ENCODE assay signal across 21 mouse cellular contexts in the genomic region with DNA sequence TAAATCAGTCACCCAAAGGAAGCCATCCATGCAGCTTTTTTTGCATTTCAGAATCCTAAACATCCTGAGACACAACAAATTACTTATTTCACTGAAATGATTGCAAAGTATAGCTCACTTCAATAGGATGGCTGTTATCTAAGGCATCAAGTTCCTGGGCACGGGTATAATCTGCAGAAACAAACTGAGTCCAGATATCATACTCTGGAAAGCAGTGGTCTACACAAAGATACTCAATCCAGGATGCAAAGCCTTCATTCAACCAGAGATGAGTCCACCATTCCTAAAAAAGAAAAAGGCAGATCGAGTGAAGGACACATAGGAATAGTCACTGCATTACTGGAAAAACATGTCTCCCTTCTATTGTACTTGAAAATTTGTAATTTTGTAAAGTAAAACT. TPM values are rescaled to one million over a fixed set of nuclear protein-coding genes. Genes with fewer than 3 reads are reported as not detected.
DNase-seq lines count a peak whose midpoint lies in the region; ATAC-seq and TF ChIP-seq lines count a peak whose summit lies in the region.
"Had no signal": no experiment of that assay in that cellular context is flagged by ENCODE, and none has a peak within 500 bp of the region (broad histone marks: within the 10 kb centered on the region; RNA-seq: fewer than 3 reads in every experiment).

No protein-coding gene starts in this region.

- peak; percentile 55 for DNase-seq in heart, adult 11 months
- no peak for DNase-seq in heart, adult 9 months (ENCODE audit: low spot score in 2 of 2)
- peak; percentile 3 for DNase-seq in intestine, embryonic 14.5 days (ENCODE audit: low spot score)
- peak; percentile 62 for DNase-seq in midbrain, embryonic 11.5 days (ENCODE audit: low spot score, missing footprints)
- DNase-seq: adrenal gland, adult 2 months; adrenal gland, adult 8-10 months; adrenal gland, postnatal 10 days; adrenal gland, postnatal 14 days; adrenal gland, postnatal 25 days; adrenal gland, postnatal 36 days; B cell, adult 2 months; cerebellum, adult 11 months; cerebellum, adult 11-12 months; cerebellum, adult 18-20 months had no signal

- H3K36me3 ChIP-seq in intestine, embryonic 14.5 days (ENCODE audit: control insufficient read depth, insufficient read depth, low read length), result peaks cover 84% of the 10 kb centered on the region
- peaks cover 50% of the 10 kb centered on the region for H3K36me3 ChIP-seq in intestine, postnatal 0 days (ENCODE audit: control insufficient read depth, insufficient read depth)
- H3K36me3 ChIP-seq in midbrain, embryonic 11.5 days (ENCODE audit: control insufficient read depth, insufficient read depth, low read length), result peaks cover 12% of the 10 kb centered on the region; the same call in 1 of the 2 replicates
- H3K36me3 ChIP-seq in midbrain, embryonic 13.5 days, result peaks cover 59% of the 10 kb centered on the region

- H3K4me3 ChIP-seq in intestine, embryonic 14.5 days (ENCODE audit: low read depth, low read length), result no peak overlapping the region
- no peak overlapping the region for H3K4me3 ChIP-seq in intestine, postnatal 0 days (ENCODE audit: low read depth, low read length)
- H3K4me3 ChIP-seq in midbrain, embryonic 11.5 days (ENCODE audit: low read depth, low read length), result no peak overlapping the region
- H3K4me3 ChIP-seq in midbrain, embryonic 13.5 days (replicated peaks), result no peak overlapping the region

- no peaks in the 10 kb centered on the region for H3K9me3 ChIP-seq in intestine, embryonic 14.5 days (ENCODE audit: control insufficient read depth, low read length)
- no peaks in the 10 kb centered on the region for H3K9me3 ChIP-seq in intestine, postnatal 0 days (ENCODE audit: control insufficient read depth)
- no peaks in the 10 kb centered on the region for H3K9me3 ChIP-seq in midbrain, embryonic 11.5 days (ENCODE audit: control insufficient read depth, low read length)
- no peaks in the 10 kb centered on the region for H3K9me3 ChIP-seq in midbrain, embryonic 13.5 days
- H3K9me3 ChIP-seq: G1E had no signal

- WGBS in intestine, embryonic 14.5 days, result 92% methylated on average over 2 of the region's 2 CpGs
- 84% methylated on average over 2 of the region's 2 CpGs for WGBS in intestine, postnatal 0 days
- 89% methylated on average over 2 of the region's 2 CpGs for WGBS in midbrain, embryonic 11.5 days
- WGBS in midbrain, embryonic 13.5 days, result 98% methylated on average over 2 of the region's 2 CpGs

- TF ChIP-seq CTCF in intestine, postnatal 0 days (IDR thresholded peaks at IDR 0.05; ENCODE audit: low read depth), result no peak

- H3K4me2 ChIP-seq in intestine, embryonic 14.5 days (ENCODE audit: low read length), result no peak overlapping the region
- H3K4me2 ChIP-seq in intestine, postnatal 0 days (replicated peaks; ENCODE audit: low read depth), result no peak overlapping the region
- H3K4me2 ChIP-seq in midbrain, embryonic 11.5 days, result no peak overlapping the region
- no peak overlapping the region for H3K4me2 ChIP-seq in midbrain, embryonic 13.5 days (replicated peaks)

- H3K27me3 ChIP-seq in intestine, embryonic 14.5 days (replicated peaks; ENCODE audit: control insufficient read depth, insufficient read depth, low read length), result no peaks in the 10 kb centered on the region
- H3K27me3 ChIP-seq in intestine, postnatal 0 days (replicated peaks; ENCODE audit: control insufficient read depth, insufficient read depth, low read length), result no peaks in the 10 kb centered on the region
- no peaks in the 10 kb centered on the region for H3K27me3 ChIP-seq in midbrain, embryonic 11.5 days (ENCODE audit: control insufficient read depth, insufficient read depth, low read length)
- no peaks in the 10 kb centered on the region for H3K27me3 ChIP-seq in midbrain, embryonic 13.5 days
- H3K27me3 ChIP-seq: CH12.LX, Patski had no signal

- H3K27ac ChIP-seq in intestine, embryonic 14.5 days (ENCODE audit: low read depth), result no peak overlapping the region
- H3K27ac ChIP-seq in intestine, postnatal 0 days (ENCODE audit: low read depth, low read length), result no peak overlapping the region
- no peak overlapping the region for H3K27ac ChIP-seq in midbrain, embryonic 11.5 days (ENCODE audit: low read depth, low read length)
- H3K27ac ChIP-seq in midbrain, embryonic 13.5 days, result no peak overlapping the region

- no peak for ATAC-seq in intestine, embryonic 14.5 days (replicated peaks; ENCODE audit: low FRiP score, low TSS enrichment, low read depth)
- no peak for ATAC-seq in intestine, postnatal 0 days
- no peak for ATAC-seq in midbrain, embryonic 11.5 days (ENCODE audit: low FRiP score)
- ATAC-seq in midbrain, embryonic 13.5 days, result no peak
- ATAC-seq: activated CD4-positive, CD25-positive, alpha-beta regulatory T cell, adult 4 months; CD4-positive, CD25-positive, alpha-beta regulatory T cell, adult 4 months; Patski had no signal

- no peak overlapping the region for H3K9ac ChIP-seq in intestine, embryonic 14.5 days (ENCODE audit: low read length)
- no peak overlapping the region for H3K9ac ChIP-seq in intestine, postnatal 0 days (ENCODE audit: low read depth, low read length)
- no peak overlapping the region for H3K9ac ChIP-seq in midbrain, embryonic 11.5 days (ENCODE audit: low read length)
- no peak overlapping the region for H3K9ac ChIP-seq in midbrain, embryonic 13.5 days (replicated peaks)

- H3K4me1 ChIP-seq in intestine, embryonic 14.5 days (replicated peaks; ENCODE audit: control insufficient read depth, insufficient read depth, low read length), result no peaks in the 10 kb centered on the region
- no peaks in the 10 kb centered on the region for H3K4me1 ChIP-seq in intestine, postnatal 0 days (replicated peaks; ENCODE audit: control insufficient read depth, insufficient read depth, low read length)
- no peaks in the 10 kb centered on the region for H3K4me1 ChIP-seq in midbrain, embryonic 11.5 days (ENCODE audit: control insufficient read depth, insufficient read depth, low read length)
- no peaks in the 10 kb centered on the region for H3K4me1 ChIP-seq in midbrain, embryonic 13.5 days (replicated peaks)

RNA-seq across cellular contexts. Expression of a gene that starts 42.5 kb away (rescaled TPM):
- polyA plus RNA-seq in intestine, embryonic 14.5 days (2014; fragmentation: Nextera tagmentation; extraction: Ambion mirVana), result 83.1 and 90.0 TPM in 2 replicates
- 41.9 and 54.7 TPM in 2 replicates for polyA plus RNA-seq in intestine, postnatal 0 days (2015; fragmentation: Nextera tagmentation; extraction: Ambion mirVana)
- 92.6 and 101 TPM in 2 replicates for polyA plus RNA-seq in midbrain, embryonic 11.5 days (2014; fragmentation: Nextera tagmentation; extraction: Ambion mirVana)
- polyA plus RNA-seq in midbrain, embryonic 13.5 days (2015; fragmentation: Nextera tagmentation; extraction: Ambion mirVana), result 146 and 156 TPM in 2 replicates

RNA-seq across cellular contexts. Expression of a gene that starts 50.3 kb away (rescaled TPM):
- 79.9 and 86.0 TPM in 2 replicates for polyA plus RNA-seq in intestine, embryonic 14.5 days (2014; fragmentation: Nextera tagmentation; extraction: Ambion mirVana)
- 17.5 and 18.1 TPM in 2 replicates for polyA plus RNA-seq in intestine, postnatal 0 days (2015; fragmentation: Nextera tagmentation; extraction: Ambion mirVana)
- 111 and 116 TPM in 2 replicates for polyA plus RNA-seq in midbrain, embryonic 11.5 days (2014; fragmentation: Nextera tagmentation; extraction: Ambion mirVana)
- 43.0 and 47.3 TPM in 2 replicates for polyA plus RNA-seq in midbrain, embryonic 13.5 days (2015; fragmentation: Nextera tagmentation; extraction: Ambion mirVana)

Comparison
In these comparisons a context has a peak if more than half of its experiments do, and no peak if none do; other contexts are left out.
1. DNase-seq: peak in heart, adult 11 months (single experiment), intestine, embryonic 14.5 days (single experiment) and midbrain, embryonic 11.5 days (single experiment); none in heart, adult 9 months (0 of 2).